Mouse (Mus musculus) heart, embryonic 11.5 days (tissue): ENCODE results near the gene Glce. TPM values are rescaled to one million over a fixed set of nuclear protein-coding genes. Genes with fewer than 3 reads are reported as not detected.

Experiments used
- ATAC-seq: fragments of 200-750 bp; cut with Nextera tagmentation; replicated peaks from 2 replicates; pipeline ENCODE4 v1.8.0; 2017; ENCODE audit warnings: moderate library complexity; ENCODE audit not compliant: insufficient number of reproducible peaks, low FRiP score, low TSS enrichment
- H3K27ac ChIP-seq: fragments of 300-500 bp; sonication (generic); 2 replicates; pipeline ENCODE4 v1.5.1; 2014; ENCODE audit warnings: mild to moderate bottlenecking, low read depth, low read length
- H3K27me3 ChIP-seq: fragments of 300-500 bp; sonication (generic); 2 replicates; pipeline ENCODE4 v1.6.1; 2014; ENCODE audit warnings: mild to moderate bottlenecking, low read length, mixed read lengths; ENCODE audit not compliant: control insufficient read depth, insufficient read depth
- H3K36me3 ChIP-seq: fragments of 300-500 bp; sonication (generic); 2 replicates; pipeline ENCODE4 v1.6.1; 2014; ENCODE audit warnings: mild to moderate bottlenecking, low read length, moderate library complexity, mixed read lengths; ENCODE audit not compliant: control insufficient read depth, insufficient read depth
- H3K4me1 ChIP-seq: fragments of 300-500 bp; sonication (generic); 2 replicates; pipeline ENCODE4 v1.6.1; 2014; ENCODE audit warnings: low read length; ENCODE audit not compliant: control insufficient read depth, insufficient read depth
- H3K4me2 ChIP-seq: fragments of 300-500 bp; sonication (generic); 2 replicates; pipeline ENCODE4 v1.6.1; 2014; ENCODE audit warnings: mild to moderate bottlenecking, moderate library complexity
- H3K4me3 ChIP-seq: fragments of 300-500 bp; sonication (generic); 2 replicates; pipeline ENCODE4 v1.5.1; 2014; ENCODE audit warnings: low read depth, low read length
- H3K9ac ChIP-seq: fragments of 300-500 bp; sonication (generic); 2 replicates; pipeline ENCODE4 v1.6.1; 2014; ENCODE audit warnings: mild to moderate bottlenecking, low read depth, low read length, moderate library complexity
- H3K9me3 ChIP-seq: fragments of 300-500 bp; sonication (generic); replicated peaks from 2 replicates; pipeline ENCODE4 v1.6.1; 2016; ENCODE audit warnings: low read length; ENCODE audit not compliant: control insufficient read depth
- WGBS: fragments of 180-500 bp; shearing (Covaris S2); extraction: QIAGEN DNeasy Blood & Tissue Kit; methylation state at CpG from one replicate; pipeline ENCODE4 v1.1.7; 2014; ENCODE audit not compliant: insufficient replicate concordance; 5-methylcytosine and 5-hydroxymethylcytosine counted together
- polyA plus RNA-seq: library from polyadenylated mRNA; unstranded; fragments of >200 nt; fragmentation: Nextera tagmentation; extraction: Ambion mirVana; gene quantifications from 2 replicates; pipeline ENCODE4 v1.2.1, GENCODE M21; 2014

Glce gene
- polyA plus RNA-seq, 1 experiment from 2014 or later = 10.7 TPM

- ATAC-seq = no peak
- H3K27ac ChIP-seq = no peak overlapping the region
- no peak overlapping the region for H3K4me3 ChIP-seq
- H3K4me1 ChIP-seq = no peaks in the 10 kb centered on the region
- peaks cover 6% of the 10 kb centered on the region for H3K27me3 ChIP-seq
- 84% methylated on average over 3 of the region's 3 CpGs for WGBS
- H3K9ac ChIP-seq = no peak overlapping the region
- H3K4me2 ChIP-seq = no peak overlapping the region
- no peaks in the 10 kb centered on the region for H3K9me3 ChIP-seq
- H3K36me3 ChIP-seq = no peaks in the 10 kb centered on the region
Measured at GRCm38 (mm10) chr9:62032206-62032605, 90.2 kb downstream of the Glce start.

- H3K9ac ChIP-seq = no peak overlapping the region
- no peak for ATAC-seq
- H3K4me3 ChIP-seq = no peak overlapping the region
- no peaks in the 10 kb centered on the region for H3K36me3 ChIP-seq
- H3K27ac ChIP-seq = no peak overlapping the region
- peaks cover 35% of the 10 kb centered on the region for H3K27me3 ChIP-seq
- 0 out of 2 replicates have a peak, but pooled peaks cover 3% of the 10 kb centered on the region for H3K4me1 ChIP-seq
- H3K9me3 ChIP-seq = no peaks in the 10 kb centered on the region
- H3K4me2 ChIP-seq = no peak overlapping the region
- WGBS = 38% methylated on average over 3 of the region's 3 CpGs
Measured at GRCm38 (mm10) chr9:62028072-62028471, 94.4 kb downstream of the Glce start.

- peak within 1 kb of the TSS; percentile 92 for H3K4me2 ChIP-seq
- no peak for ATAC-seq
- H3K9ac ChIP-seq = peak within 1 kb of the TSS; percentile 56
- no peaks in the 10 kb centered on the region for H3K36me3 ChIP-seq
- 0 out of 2 replicates have a peak, but pooled peaks cover 3% of the 10 kb centered on the region for H3K4me1 ChIP-seq
- under 1% methylated on average over 32 of the region's 32 CpGs for WGBS
- no peaks in the 10 kb centered on the region for H3K9me3 ChIP-seq
- peak within 1 kb of the TSS; percentile 55 for H3K4me3 ChIP-seq
- peaks cover 35% of the 10 kb centered on the region for H3K27me3 ChIP-seq
- H3K27ac ChIP-seq = no peak within 1 kb of the TSS
Measured at GRCm38 (mm10) chr9:62026600-62026999, 95.9 kb downstream of the Glce start, which contains the start of gene Paqr5. TSS of gene Paqr5 (minus strand) at chr9:62026856.

GRCm38 (mm10) chr9:62025056-62025455 lies 97.4 kb downstream of the Glce start:
- Histone ChIP-seq H3K4me3 (no peak overlapping the region), H3K27me3 (peaks cover 35% of the 10 kb centered on the region), H3K27ac (no peak overlapping the region), H3K9me3 (no peaks in the 10 kb centered on the region), H3K9ac (no peak overlapping the region), H3K4me2 (no peak overlapping the region), H3K4me1 (0 out of 2 replicates have a peak, but pooled peaks cover 3% of the 10 kb centered on the region), H3K36me3 (no peaks in the 10 kb centered on the region)
- WGBS = 39% methylated on average over 5 of the region's 5 CpGs
- no peak for ATAC-seq

GRCm38 (mm10) chr9:62023879-62024278 lies 98.6 kb downstream of the Glce start:
- Histone ChIP-seq H3K27me3 (peaks cover 35% of the 10 kb centered on the region), H3K9ac (no peak overlapping the region), H3K36me3 (no peaks in the 10 kb centered on the region), H3K27ac (no peak overlapping the region), H3K4me1 (0 out of 2 replicates have a peak, but pooled peaks cover 3% of the 10 kb centered on the region), H3K4me3 (no peak overlapping the region), H3K4me2 (no peak overlapping the region), H3K9me3 (no peaks in the 10 kb centered on the region)
- no peak for ATAC-seq
- 31% methylated on average over 4 of the region's 4 CpGs for WGBS

- WGBS = 75% methylated on average over 6 of the region's 6 CpGs
- Histone ChIP-seq H3K9me3 (no peaks in the 10 kb centered on the region), H3K9ac (no peak overlapping the region)
Measured at GRCm38 (mm10) chr9:62022961-62023680, 99.3 kb downstream of the Glce start.

GRCm38 (mm10) chr9:62021583-62022120 lies 100.8 kb downstream of the Glce start:
- no peak overlapping the region for H3K4me3 ChIP-seq
- H3K27ac ChIP-seq = no peak overlapping the region
- H3K4me1 ChIP-seq = 0 out of 2 replicates have a peak, but pooled peaks cover 3% of the 10 kb centered on the region
- WGBS = 62% methylated on average over 7 of the region's 7 CpGs
- no peak overlapping the region for H3K4me2 ChIP-seq
- no peak overlapping the region for H3K9ac ChIP-seq
- H3K9me3 ChIP-seq = no peaks in the 10 kb centered on the region
- no peak for ATAC-seq
- no peaks in the 10 kb centered on the region for H3K36me3 ChIP-seq
- peaks cover 24% of the 10 kb centered on the region for H3K27me3 ChIP-seq

More at GRCm38 (mm10) chr9:62022961-62023680, 99.3 kb downstream of the Glce start:
- ATAC-seq = no peak
- H3K36me3 ChIP-seq = no peaks in the 10 kb centered on the region
- H3K4me1 ChIP-seq = 0 out of 2 replicates have a peak, but pooled peaks cover 3% of the 10 kb centered on the region
- H3K27ac ChIP-seq = no peak overlapping the region
- H3K4me3 ChIP-seq = no peak overlapping the region
- H3K4me2 ChIP-seq = no peak overlapping the region
- peaks cover 31% of the 10 kb centered on the region for H3K27me3 ChIP-seq

GRCm38 (mm10) chr9:62020259-62020658 lies 102.2 kb downstream of the Glce start:
- no peak for ATAC-seq
- WGBS = 72% methylated on average over 7 of the region's 7 CpGs
- no peaks in the 10 kb centered on the region for H3K36me3 ChIP-seq
- no peak overlapping the region for H3K27ac ChIP-seq
- H3K27me3 ChIP-seq = peaks cover 11% of the 10 kb centered on the region
- H3K9me3 ChIP-seq = no peaks in the 10 kb centered on the region
- no peak overlapping the region for H3K9ac ChIP-seq
- no peak overlapping the region for H3K4me2 ChIP-seq
- no peaks in the 10 kb centered on the region for H3K4me1 ChIP-seq
- no peak overlapping the region for H3K4me3 ChIP-seq
